Comparison of ENCODE assay signal across 8 mouse cellular contexts in genomic region chr7:127511241-127511640, GRCm38 (mm10). TPM values are rescaled to one million over a fixed set of nuclear protein-coding genes. Genes with fewer than 3 reads are reported as not detected.
A peak's percentile ranks its signal among the peaks of the same experiment; 100 is the strongest.
DNase-seq lines count a peak whose midpoint lies in the region; ATAC-seq and TF ChIP-seq lines count a peak whose summit lies in the region.

No protein-coding gene starts in this region.

- no peak for DNase-seq in gastrocnemius, adult 2 months
- no peak for DNase-seq in gastrocnemius, postnatal 14 days
- DNase-seq in ZHBTc4 (ENCODE audit: low read depth, low spot score): peak; percentile 55
- peak; percentile 6 for DNase-seq in forelimb bud, embryonic 11.5 days (ENCODE audit: low read depth, low spot score)
- DNase-seq in limb, embryonic 10.5 days (ENCODE audit: low spot score): no peak
- no peak for DNase-seq in frontal cortex, postnatal 10 days (ENCODE audit: low spot score in 2 of 2)
- DNase-seq in layer of hippocampus, adult 9-11 months: no peak

- H3K4me1 ChIP-seq in limb, embryonic 10.5 days: peaks cover 22% of the 10 kb centered on the region
- peaks cover 15% of the 10 kb centered on the region for H3K4me1 ChIP-seq in neural tube, embryonic 14.5 days (ENCODE audit: control insufficient read depth, insufficient read depth, low read length)

- peak overlapping the region; percentile 100 for H3K27ac ChIP-seq in gastrocnemius, adult 2 months
- peak overlapping the region; percentile 99 for H3K27ac ChIP-seq in limb, embryonic 10.5 days
- H3K27ac ChIP-seq in neural tube, embryonic 14.5 days (ENCODE audit: low read depth, low read length): no peak overlapping the region

- peak overlapping the region; percentile 99 for H3K4me3 ChIP-seq in gastrocnemius, adult 2 months
- H3K4me3 ChIP-seq in limb, embryonic 10.5 days: peak overlapping the region; percentile 86
- H3K4me3 ChIP-seq in neural tube, embryonic 14.5 days (ENCODE audit: low read depth, low read length): peak overlapping the region; percentile 81

- peak overlapping the region; percentile 52 for H3K4me2 ChIP-seq in neural tube, embryonic 14.5 days (ENCODE audit: low read depth, low read length)

- intact Hi-C loops in gastrocnemius, adult 2 months (cut with DNase I): loop anchor here (2.0 to 5.0 kb wide), 2 partner anchors 32 to 76 kb away; partner anchors contain the start of genes Ccdc189, Fbrs and Rnf40
- intact Hi-C loops in gastrocnemius, postnatal 14 days (cut with DNase I; ENCODE audit: low total_unique reads): no loop called here

- H3K27me3 ChIP-seq in limb, embryonic 10.5 days (ENCODE audit: low read depth, poor library complexity, severe bottlenecking): no peaks in the 10 kb centered on the region
- no peaks in the 10 kb centered on the region for H3K27me3 ChIP-seq in neural tube, embryonic 14.5 days (ENCODE audit: control insufficient read depth, insufficient read depth, low read length)

- H3K9ac ChIP-seq in neural tube, embryonic 14.5 days (replicated peaks; ENCODE audit: low read depth, low read length): no peak overlapping the region

- ATAC-seq in neural tube, embryonic 14.5 days (ENCODE audit: low read depth): no peak

- no peaks in the 10 kb centered on the region for H3K9me3 ChIP-seq in limb, embryonic 10.5 days (replicated peaks)
- no peaks in the 10 kb centered on the region for H3K9me3 ChIP-seq in neural tube, embryonic 14.5 days (ENCODE audit: control insufficient read depth, low read length)

- 47% methylated on average over 8 of the region's 8 CpGs for WGBS in limb, embryonic 10.5 days
- 44% methylated on average over 8 of the region's 8 CpGs for WGBS in neural tube, embryonic 14.5 days

- TF ChIP-seq CTCF in gastrocnemius, adult 2 months (IDR thresholded peaks at IDR 0.05): peak; percentile 46

- peaks cover 31% of the 10 kb centered on the region for H3K36me3 ChIP-seq in limb, embryonic 10.5 days
- H3K36me3 ChIP-seq in neural tube, embryonic 14.5 days (ENCODE audit: control insufficient read depth, insufficient read depth, low read length): peaks cover 3% of the 10 kb centered on the region; the same call in 1 of the 2 replicates

RNA-seq across cellular contexts. Expression of gene Srcap, which starts 0.5 kb away (rescaled TPM):
- total RNA-seq in gastrocnemius, adult 2 months (2021): 10 to 100 TPM; 47.5 to 50.4 TPM
- total RNA-seq in gastrocnemius, postnatal 14 days (2021): 10 to 100 TPM; 45.4 to 46.3 TPM
- polyA plus RNA-seq in limb, embryonic 10.5 days (2016; fragmentation: Nextera tagmentation; extraction: Ambion mirVana): 70.9 and 80.4 TPM in 2 replicates
- 53.0 and 66.7 TPM in 2 replicates for polyA plus RNA-seq in neural tube, embryonic 14.5 days (2014; fragmentation: Nextera tagmentation; extraction: Ambion mirVana)

RNA-seq across cellular contexts. Expression of gene Gm42715, which starts 8.1 kb away (rescaled TPM):
- 1 to 10 TPM; 5.3 to 5.5 TPM for total RNA-seq in gastrocnemius, adult 2 months (2021)
- 1 to 10 TPM; 8.4 to 8.5 TPM for total RNA-seq in gastrocnemius, postnatal 14 days (2021)
- polyA plus RNA-seq in limb, embryonic 10.5 days (2016; fragmentation: Nextera tagmentation; extraction: Ambion mirVana): 15.4 and 17.1 TPM in 2 replicates
- polyA plus RNA-seq in neural tube, embryonic 14.5 days (2014; fragmentation: Nextera tagmentation; extraction: Ambion mirVana): 18.3 and 19.7 TPM in 2 replicates

RNA-seq across cellular contexts. Expression of gene Fbrs, which starts 32.2 kb away (rescaled TPM):
- 10 to 100 TPM; 24.1 to 24.7 TPM for total RNA-seq in gastrocnemius, adult 2 months (2021)
- 10 to 100 TPM; 20.0 to 24.1 TPM for total RNA-seq in gastrocnemius, postnatal 14 days (2021)
- polyA plus RNA-seq in limb, embryonic 10.5 days (2016; fragmentation: Nextera tagmentation; extraction: Ambion mirVana): 11.4 and 12.5 TPM in 2 replicates
- 15.5 TPM in 2 replicates for polyA plus RNA-seq in neural tube, embryonic 14.5 days (2014; fragmentation: Nextera tagmentation; extraction: Ambion mirVana)

RNA-seq across cellular contexts. Expression of gene Tmem265, which starts 49.9 kb away (rescaled TPM):
- total RNA-seq in gastrocnemius, adult 2 months (2021): not detected
- total RNA-seq in gastrocnemius, postnatal 14 days (2021): not detected
- 3.1 and 4.1 TPM in 2 replicates for polyA plus RNA-seq in limb, embryonic 10.5 days (2016; fragmentation: Nextera tagmentation; extraction: Ambion mirVana)
- 7.2 TPM in 2 replicates for polyA plus RNA-seq in neural tube, embryonic 14.5 days (2014; fragmentation: Nextera tagmentation; extraction: Ambion mirVana)

RNA-seq across cellular contexts. Expression of gene Prr14, which starts 51.8 kb away (rescaled TPM):
- total RNA-seq in gastrocnemius, adult 2 months (2021): 10 to 100 TPM; 19.3 to 20.9 TPM
- total RNA-seq in gastrocnemius, postnatal 14 days (2021): 10 to 100 TPM; 17.2 to 19.4 TPM
- 41.0 and 46.9 TPM in 2 replicates for polyA plus RNA-seq in limb, embryonic 10.5 days (2016; fragmentation: Nextera tagmentation; extraction: Ambion mirVana)
- polyA plus RNA-seq in neural tube, embryonic 14.5 days (2014; fragmentation: Nextera tagmentation; extraction: Ambion mirVana): 35.8 and 38.8 TPM in 2 replicates

Comparison
In these comparisons a context has a peak if more than half of its experiments do, and no peak if none do; other contexts are left out.
1. DNase-seq: peak in ZHBTc4 (single experiment) and forelimb bud, embryonic 11.5 days (single experiment); none in gastrocnemius, adult 2 months (single experiment), gastrocnemius, postnatal 14 days (single experiment), limb, embryonic 10.5 days (single experiment), frontal cortex, postnatal 10 days (0 of 2) and layer of hippocampus, adult 9-11 months (single experiment).
2. Peak in every context shown above with its lines, with median percentiles within 50 percentile points of each other: H3K4me3 ChIP-seq.